Mouse (Mus musculus): ENCODE measurements around the gene Gfod1. TPM values are rescaled to one million over a fixed set of nuclear protein-coding genes. Genes with fewer than 3 reads are reported as not detected.

Gene Gfod1
- polyA plus RNA-seq, 1 experiment from 2014 or later, result 0.50 TPM

DNA sequence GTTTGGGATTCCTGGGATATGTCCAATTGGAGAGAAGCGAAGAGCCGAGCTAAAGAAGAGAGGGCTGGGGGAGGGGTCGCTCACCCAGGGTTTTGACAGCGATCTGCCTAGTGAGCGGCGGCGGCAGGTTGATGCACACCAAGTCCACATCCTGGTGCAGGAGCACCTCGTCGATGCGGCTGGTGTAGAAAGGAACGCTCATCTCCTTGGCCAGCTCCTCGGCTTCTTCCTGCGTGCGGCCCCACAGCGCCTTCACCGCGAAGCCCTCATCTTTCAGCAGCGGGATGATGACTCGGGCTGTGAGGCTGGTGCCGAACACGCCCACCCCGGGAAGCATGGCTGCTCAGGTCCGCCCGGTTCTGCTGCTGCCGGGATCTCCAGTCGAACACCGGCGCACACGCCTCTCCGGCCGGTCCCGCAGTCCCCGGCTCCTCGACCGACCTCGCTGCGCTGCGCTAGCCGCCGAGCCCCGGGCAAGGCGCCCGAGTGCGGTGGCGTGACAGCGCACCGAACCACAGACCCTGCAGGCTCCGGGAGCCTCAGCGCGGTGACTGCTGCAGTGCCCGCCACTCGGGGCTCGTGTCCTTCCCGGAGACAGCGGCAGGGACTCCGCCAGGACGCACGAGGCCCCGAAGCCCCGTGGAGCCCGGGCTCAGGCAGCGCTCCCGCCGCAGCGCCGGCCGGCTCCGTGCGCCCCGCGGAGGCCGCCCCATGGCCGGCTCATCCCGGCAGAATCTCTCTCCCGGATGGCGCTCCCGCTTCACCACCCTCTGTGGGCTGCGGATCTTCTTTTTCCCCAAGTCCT, 609 bp downstream of the Gfod1 start:
- peak overlapping the region; percentile 62 for H3K4me3 ChIP-seq (ENCODE audit: low read depth, low read length)
- DNase-seq (ENCODE audit: low spot score) (peak; percentile 33), ATAC-seq (replicated peaks; ENCODE audit: insufficient number of reproducible peaks, low FRiP score, low TSS enrichment, low read depth) (peak; percentile 17)
- H3K4me1 ChIP-seq (ENCODE audit: control insufficient read depth, insufficient read depth, low read length), result peaks cover 5% of the 10 kb centered on the region
- peak overlapping the region; percentile 43; the same call in 1 of the 2 replicates for H3K27ac ChIP-seq (replicated peaks; ENCODE audit: low read depth, low read length)
- H3K27me3 ChIP-seq (ENCODE audit: control insufficient read depth, insufficient read depth, low read length), result peaks cover 28% of the 10 kb centered on the region
- H3K4me2 ChIP-seq (ENCODE audit: low read depth, low read length), result peak overlapping the region; percentile 96
- peak overlapping the region; percentile 68 for H3K9ac ChIP-seq (replicated peaks; ENCODE audit: low read length)
- WGBS, result under 1% methylated on average over 73 of the region's 78 CpGs
- H3K36me3 ChIP-seq (replicated peaks; ENCODE audit: control insufficient read depth, insufficient read depth, low read depth, low read length), result no peaks in the 10 kb centered on the region
- H3K9me3 ChIP-seq (replicated peaks; ENCODE audit: control insufficient read depth, low read length), result no peaks in the 10 kb centered on the region

DNA sequence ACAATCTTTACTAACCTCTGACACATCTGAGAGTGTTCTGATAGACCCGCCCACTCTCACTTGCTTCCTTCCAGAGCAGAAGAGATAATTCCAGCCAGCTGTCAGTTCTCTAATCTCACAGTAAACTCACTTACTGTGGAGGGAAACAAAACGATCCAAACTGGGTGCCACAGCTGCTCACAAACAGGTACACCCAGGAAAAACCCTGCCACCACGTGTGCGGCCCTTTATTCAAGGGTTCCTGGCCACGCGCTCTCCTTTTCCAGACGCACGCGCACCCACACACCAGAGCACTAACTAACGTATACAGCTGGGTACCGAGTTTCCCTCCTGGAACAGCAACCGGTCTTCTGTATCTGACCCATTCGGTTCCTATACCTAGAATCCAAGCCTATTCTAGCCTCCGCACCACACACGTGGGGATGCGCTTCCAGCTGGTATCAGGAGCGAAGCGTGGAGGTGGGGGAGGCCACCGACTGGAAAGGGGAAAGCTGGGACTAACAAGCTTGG, 1.3 kb downstream of the Gfod1 start:
- Histone ChIP-seq H3K4me2 (ENCODE audit: low read depth, low read length) (peak overlapping the region; percentile 96), H3K27ac (replicated peaks; ENCODE audit: low read depth, low read length) (no peak overlapping the region), H3K36me3 (replicated peaks; ENCODE audit: control insufficient read depth, insufficient read depth, low read depth, low read length) (no peaks in the 10 kb centered on the region), H3K4me3 (ENCODE audit: low read depth, low read length) (peak overlapping the region; percentile 62), H3K9me3 (replicated peaks; ENCODE audit: control insufficient read depth, low read length) (no peaks in the 10 kb centered on the region), H3K9ac (replicated peaks; ENCODE audit: low read length) (peak overlapping the region; percentile 68), H3K27me3 (ENCODE audit: control insufficient read depth, insufficient read depth, low read length) (peaks cover 28% of the 10 kb centered on the region), H3K4me1 (ENCODE audit: control insufficient read depth, insufficient read depth, low read length) (peaks cover 5% of the 10 kb centered on the region)
- ATAC-seq (replicated peaks; ENCODE audit: insufficient number of reproducible peaks, low FRiP score, low TSS enrichment, low read depth), result no peak
- WGBS, result 1% methylated on average over 19 of the region's 19 CpGs
- DNase-seq (ENCODE audit: low spot score), result peak; percentile 26

DNA sequence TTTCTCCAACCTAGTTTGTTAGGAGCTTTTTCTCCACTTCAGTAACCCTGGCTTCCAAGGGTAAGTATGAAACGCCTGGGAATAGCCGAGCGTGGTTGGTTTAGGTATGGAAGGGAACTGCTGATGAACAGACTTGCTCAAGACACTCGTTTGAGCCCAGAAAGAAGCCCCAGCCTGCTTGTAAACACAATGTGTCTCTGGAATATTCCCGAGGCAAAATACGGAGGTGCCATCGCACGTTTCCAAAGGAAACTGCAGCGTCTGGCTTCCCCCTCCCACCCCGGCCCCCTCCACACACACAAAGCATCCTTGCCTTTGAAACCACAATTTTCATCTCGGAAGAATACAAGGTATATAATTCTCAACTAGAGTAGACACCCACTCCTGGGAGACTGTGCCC, 1.7 kb downstream of the Gfod1 start:
- ATAC-seq (replicated peaks; ENCODE audit: insufficient number of reproducible peaks, low FRiP score, low TSS enrichment, low read depth) (no peak), DNase-seq (ENCODE audit: low spot score) (no peak)
- H3K4me1 ChIP-seq (ENCODE audit: control insufficient read depth, insufficient read depth, low read length), result peaks cover 5% of the 10 kb centered on the region
- H3K27me3 ChIP-seq (ENCODE audit: control insufficient read depth, insufficient read depth, low read length), result peaks cover 28% of the 10 kb centered on the region
- no peak overlapping the region for H3K9ac ChIP-seq (replicated peaks; ENCODE audit: low read length)
- peak overlapping the region; percentile 96 for H3K4me2 ChIP-seq (ENCODE audit: low read depth, low read length)
- WGBS, result 8% methylated on average over 11 of the region's 11 CpGs
- H3K9me3 ChIP-seq (replicated peaks; ENCODE audit: control insufficient read depth, low read length), result no peaks in the 10 kb centered on the region
- no peaks in the 10 kb centered on the region for H3K36me3 ChIP-seq (replicated peaks; ENCODE audit: control insufficient read depth, insufficient read depth, low read depth, low read length)
- H3K27ac ChIP-seq (replicated peaks; ENCODE audit: low read depth, low read length), result no peak overlapping the region
- H3K4me3 ChIP-seq (ENCODE audit: low read depth, low read length), result peak overlapping the region; percentile 62

DNA sequence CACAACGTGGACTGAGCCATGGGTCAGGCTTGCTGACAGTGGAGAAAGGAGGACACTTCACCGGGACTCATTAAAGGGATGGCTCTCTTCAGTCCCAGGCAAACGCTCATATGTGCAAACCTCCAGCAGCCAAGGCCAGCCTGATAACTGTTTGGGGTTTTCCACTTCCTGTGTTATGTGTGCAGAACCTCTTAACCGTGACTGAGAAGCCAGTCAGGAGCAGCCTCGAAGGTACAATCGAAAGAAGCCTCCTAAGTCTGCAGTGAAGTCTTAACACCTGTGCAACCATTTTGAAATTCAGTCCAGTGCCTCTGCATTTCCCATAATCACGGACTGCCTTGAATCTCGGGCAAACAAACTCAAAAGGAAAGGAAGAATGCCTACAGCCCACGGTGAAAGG, 3.1 kb downstream of the Gfod1 start:
- Histone ChIP-seq H3K27me3 (ENCODE audit: control insufficient read depth, insufficient read depth, low read length) (peaks cover 28% of the 10 kb centered on the region), H3K4me2 (ENCODE audit: low read depth, low read length) (no peak overlapping the region), H3K9ac (replicated peaks; ENCODE audit: low read length) (no peak overlapping the region), H3K4me1 (ENCODE audit: control insufficient read depth, insufficient read depth, low read length) (peaks cover 5% of the 10 kb centered on the region), H3K27ac (replicated peaks; ENCODE audit: low read depth, low read length) (no peak overlapping the region), H3K4me3 (ENCODE audit: low read depth, low read length) (no peak overlapping the region), H3K9me3 (replicated peaks; ENCODE audit: control insufficient read depth, low read length) (no peaks in the 10 kb centered on the region), H3K36me3 (replicated peaks; ENCODE audit: control insufficient read depth, insufficient read depth, low read depth, low read length) (no peaks in the 10 kb centered on the region)
- 28% methylated on average over 9 of the region's 9 CpGs for WGBS
- ATAC-seq (replicated peaks; ENCODE audit: insufficient number of reproducible peaks, low FRiP score, low TSS enrichment, low read depth), result no peak
- DNase-seq (ENCODE audit: low spot score), result no peak

DNA sequence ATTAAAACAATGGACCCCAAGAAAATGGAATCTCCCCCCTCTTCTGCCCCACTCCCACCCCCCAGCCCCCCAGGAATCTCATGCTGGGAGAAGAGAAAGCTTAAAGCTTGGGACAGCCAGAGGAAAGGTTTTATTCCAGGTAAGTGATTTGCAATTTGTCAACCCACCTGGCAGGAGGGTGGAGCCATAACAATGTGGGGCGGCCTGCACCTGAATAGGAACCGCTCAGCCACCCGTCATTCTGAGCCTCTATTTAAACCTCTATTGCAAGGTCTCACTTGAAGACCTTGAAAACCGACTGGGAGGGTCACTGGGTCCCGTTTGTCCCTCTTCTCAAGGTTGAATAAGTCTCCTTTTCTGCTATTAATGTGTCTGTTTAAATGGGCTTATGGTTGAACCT, 3.6 kb downstream of the Gfod1 start:
- no peaks in the 10 kb centered on the region for H3K9me3 ChIP-seq (replicated peaks; ENCODE audit: control insufficient read depth, low read length)

DNA sequence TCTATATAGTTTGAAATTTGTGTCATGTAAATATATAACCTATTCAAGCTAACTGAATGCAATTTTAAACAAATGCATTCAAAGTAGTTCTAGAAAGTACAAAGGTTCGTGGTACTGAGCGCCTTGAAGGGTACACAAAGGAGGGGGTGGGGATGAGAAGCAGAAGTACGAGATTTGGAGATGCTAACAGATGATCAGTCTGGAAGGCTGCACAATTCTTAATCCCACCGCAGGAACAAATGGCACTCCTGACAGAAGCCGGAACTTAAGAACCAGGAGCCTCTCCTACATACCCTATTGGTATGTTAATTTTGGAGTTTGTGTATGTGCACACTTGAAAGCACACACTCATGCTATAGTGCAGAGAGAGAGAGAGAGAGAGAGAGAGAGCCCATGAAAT, 4.8 kb downstream of the Gfod1 start:
- peaks cover 23% of the 10 kb centered on the region for H3K27me3 ChIP-seq (ENCODE audit: control insufficient read depth, insufficient read depth, low read length)

More for the DNA sequence above, 3.6 kb downstream of the Gfod1 start:
- Histone ChIP-seq H3K4me2 (ENCODE audit: low read depth, low read length) (no peak overlapping the region), H3K9ac (replicated peaks; ENCODE audit: low read length) (no peak overlapping the region), H3K27me3 (ENCODE audit: control insufficient read depth, insufficient read depth, low read length) (peaks cover 25% of the 10 kb centered on the region), H3K27ac (replicated peaks; ENCODE audit: low read depth, low read length) (no peak overlapping the region), H3K4me3 (ENCODE audit: low read depth, low read length) (no peak overlapping the region), H3K36me3 (replicated peaks; ENCODE audit: control insufficient read depth, insufficient read depth, low read depth, low read length) (no peaks in the 10 kb centered on the region), H3K4me1 (ENCODE audit: control insufficient read depth, insufficient read depth, low read length) (peaks cover 5% of the 10 kb centered on the region)
- WGBS, result 26% methylated on average over 5 of the region's 5 CpGs
- no peak for ATAC-seq (replicated peaks; ENCODE audit: insufficient number of reproducible peaks, low FRiP score, low TSS enrichment, low read depth)
- no peak for DNase-seq (ENCODE audit: low spot score)

DNA sequence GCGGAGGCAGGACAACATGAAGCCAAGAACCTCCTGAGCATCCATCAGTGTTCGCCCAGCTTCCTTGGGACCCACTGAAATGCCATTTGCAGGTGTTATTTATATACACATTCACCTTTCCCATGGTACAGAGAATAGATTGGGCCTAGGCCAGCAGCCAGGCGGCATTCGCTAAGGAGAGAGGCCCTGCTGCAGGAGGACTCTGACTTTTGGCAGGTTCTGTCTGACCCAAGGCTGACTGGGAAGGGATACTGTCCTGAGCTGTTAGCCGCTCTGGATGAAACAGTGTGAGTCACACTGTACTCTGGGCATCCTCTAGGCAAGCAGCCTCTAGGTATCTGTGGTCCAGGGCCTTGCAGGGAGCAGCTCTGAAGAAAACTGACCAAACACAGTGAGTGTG, 6.4 kb downstream of the Gfod1 start:
- Histone ChIP-seq H3K27me3 (ENCODE audit: control insufficient read depth, insufficient read depth, low read length) (peaks cover 23% of the 10 kb centered on the region), H3K4me2 (ENCODE audit: low read depth, low read length) (no peak overlapping the region), H3K36me3 (replicated peaks; ENCODE audit: control insufficient read depth, insufficient read depth, low read depth, low read length) (no peaks in the 10 kb centered on the region), H3K27ac (replicated peaks; ENCODE audit: low read depth, low read length) (no peak overlapping the region), H3K4me3 (ENCODE audit: low read depth, low read length) (no peak overlapping the region), H3K4me1 (ENCODE audit: control insufficient read depth, insufficient read depth, low read length) (no peaks in the 10 kb centered on the region), H3K9me3 (replicated peaks; ENCODE audit: control insufficient read depth, low read length) (no peaks in the 10 kb centered on the region), H3K9ac (replicated peaks; ENCODE audit: low read length) (no peak overlapping the region)
- 96% methylated on average over 5 of the region's 5 CpGs for WGBS
- ATAC-seq (replicated peaks; ENCODE audit: insufficient number of reproducible peaks, low FRiP score, low TSS enrichment, low read depth) (no peak), DNase-seq (ENCODE audit: low spot score) (no peak)

More for the DNA sequence above, 4.8 kb downstream of the Gfod1 start:
- Histone ChIP-seq H3K4me3 (ENCODE audit: low read depth, low read length) (no peak overlapping the region), H3K9me3 (replicated peaks; ENCODE audit: control insufficient read depth, low read length) (no peaks in the 10 kb centered on the region), H3K36me3 (replicated peaks; ENCODE audit: control insufficient read depth, insufficient read depth, low read depth, low read length) (no peaks in the 10 kb centered on the region), H3K9ac (replicated peaks; ENCODE audit: low read length) (no peak overlapping the region), H3K4me2 (ENCODE audit: low read depth, low read length) (no peak overlapping the region), H3K4me1 (ENCODE audit: control insufficient read depth, insufficient read depth, low read length) (peaks cover 3% of the 10 kb centered on the region), H3K27ac (replicated peaks; ENCODE audit: low read depth, low read length) (no peak overlapping the region)
- 56% methylated on average over 5 of the region's 5 CpGs for WGBS
- ATAC-seq (replicated peaks; ENCODE audit: insufficient number of reproducible peaks, low FRiP score, low TSS enrichment, low read depth) (no peak), DNase-seq (ENCODE audit: low spot score) (no peak)

DNA sequence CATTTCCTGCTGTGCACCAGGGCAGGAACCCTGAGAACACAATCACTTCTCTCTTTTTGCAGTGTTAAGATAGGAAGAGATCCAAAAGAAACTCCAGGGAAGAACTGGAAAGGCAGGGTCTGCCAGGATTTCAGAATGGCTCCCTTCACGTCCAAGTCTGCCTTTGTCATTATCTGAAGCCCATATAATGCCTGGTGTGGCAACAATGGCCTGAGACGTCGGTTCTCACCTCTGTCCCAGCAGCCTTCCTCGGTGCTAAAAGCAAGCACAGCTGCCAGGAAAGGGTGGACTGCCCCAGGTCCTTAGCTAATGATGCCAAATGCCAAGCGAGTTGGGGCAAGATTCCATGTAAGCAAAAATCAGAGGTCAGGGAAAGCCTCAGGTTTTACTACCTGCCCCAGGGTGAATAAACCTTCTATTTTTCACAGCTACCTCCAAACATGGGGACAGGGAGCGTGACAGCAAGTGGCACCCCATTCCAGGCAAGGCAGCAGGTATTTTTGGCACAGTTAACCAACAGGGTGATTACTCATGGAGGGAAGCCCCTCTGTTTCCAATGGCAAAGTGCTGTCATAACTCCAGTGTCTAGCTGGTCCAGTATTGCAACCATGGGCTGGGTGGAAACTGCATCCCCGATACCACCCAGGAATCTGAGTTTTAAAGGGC, 7.7 kb downstream of the Gfod1 start:
- peak overlapping the region; percentile 9; the same call in 1 of the 2 replicates for H3K9ac ChIP-seq (replicated peaks; ENCODE audit: low read length)
- WGBS, result 69% methylated on average over 7 of the region's 7 CpGs
- ATAC-seq (replicated peaks; ENCODE audit: insufficient number of reproducible peaks, low FRiP score, low TSS enrichment, low read depth) (no peak), DNase-seq (ENCODE audit: low spot score) (no peak)
- H3K27me3 ChIP-seq (ENCODE audit: control insufficient read depth, insufficient read depth, low read length), result peaks cover 17% of the 10 kb centered on the region
- H3K4me2 ChIP-seq (ENCODE audit: low read depth, low read length), result no peak overlapping the region
- H3K4me3 ChIP-seq (ENCODE audit: low read depth, low read length), result no peak overlapping the region
- no peaks in the 10 kb centered on the region for H3K36me3 ChIP-seq (replicated peaks; ENCODE audit: control insufficient read depth, insufficient read depth, low read depth, low read length)
- H3K9me3 ChIP-seq (replicated peaks; ENCODE audit: control insufficient read depth, low read length), result no peaks in the 10 kb centered on the region
- H3K4me1 ChIP-seq (ENCODE audit: control insufficient read depth, insufficient read depth, low read length), result no peaks in the 10 kb centered on the region
- no peak overlapping the region for H3K27ac ChIP-seq (replicated peaks; ENCODE audit: low read depth, low read length)

All from embryonic facial prominence, embryonic 11.5 days (tissue).